Mouse (Mus musculus): ENCODE measurements around the gene Trip4.

DNA sequence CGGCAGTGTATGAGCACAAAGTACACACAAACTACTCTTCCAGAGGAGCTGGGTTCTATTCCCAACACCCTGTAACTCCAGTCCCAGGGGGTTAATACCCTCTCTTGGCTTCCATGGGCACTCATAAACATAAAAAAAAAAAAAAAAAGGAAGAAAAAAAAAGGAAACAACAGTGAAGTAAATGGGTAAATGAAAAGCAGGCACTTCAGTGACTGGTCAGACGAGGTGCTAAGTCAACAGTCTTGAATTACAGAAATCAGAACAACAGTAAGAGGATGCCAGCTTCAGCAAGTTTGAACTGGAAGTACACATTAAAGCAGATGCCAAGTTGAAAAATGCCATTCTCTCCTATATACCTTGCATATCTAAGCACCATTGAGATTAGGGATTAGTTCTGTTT lies 88.3 kb downstream of the Trip4 start:
- TF ChIP-seq CTCF (IDR thresholded peaks at IDR 0.05) (no peak), EP300 (IDR thresholded peaks at IDR 0.05) (peak; percentile 53; the same call in 1 of the 2 replicates)

Data from lung, postnatal 0 days (tissue).